Mouse (Mus musculus): ENCODE data around the gene Rab3gap1.

Gene Rab3gap1

GRCm38 (mm10) chr1:127868300-127869261 lies at the start of gene Rab3gap1:
TSS of gene Rab3gap1 (plus strand) at chr1:127868773.
- peak; percentile 95 for DNase-seq (ENCODE audit: low read depth, low spot score)

- peak; percentile 77 for DNase-seq (ENCODE audit: low read depth, low spot score)
Measured at GRCm38 (mm10) chr1:127827325-127827724, 41.2 kb upstream of the Rab3gap1 start.

- no peak for DNase-seq (ENCODE audit: low read depth, low spot score)
Measured at GRCm38 (mm10) chr1:127830215-127830921, 38.2 kb upstream of the Rab3gap1 start.

- no peak for DNase-seq (ENCODE audit: low read depth, low spot score)
Measured at GRCm38 (mm10) chr1:127833714-127834113, 34.9 kb upstream of the Rab3gap1 start.

- DNase-seq (ENCODE audit: low read depth, low spot score): no peak
Measured at GRCm38 (mm10) chr1:127834202-127834601, 34.4 kb upstream of the Rab3gap1 start.

- DNase-seq (ENCODE audit: low read depth, low spot score): peak; percentile 62
Measured at GRCm38 (mm10) chr1:127836619-127837018, 32.0 kb upstream of the Rab3gap1 start.

GRCm38 (mm10) chr1:127838602-127839001 lies 30.0 kb upstream of the Rab3gap1 start:
- no peak for DNase-seq (ENCODE audit: low read depth, low spot score)

GRCm38 (mm10) chr1:127845472-127845871 lies 23.1 kb upstream of the Rab3gap1 start:
- DNase-seq (ENCODE audit: low read depth, low spot score): no peak

- no peak for DNase-seq (ENCODE audit: low read depth, low spot score)
Measured at GRCm38 (mm10) chr1:127850075-127850610, 18.4 kb upstream of the Rab3gap1 start.

- no peak for DNase-seq (ENCODE audit: low read depth, low spot score)
Measured at GRCm38 (mm10) chr1:127854486-127855222, 13.9 kb upstream of the Rab3gap1 start, which contains the start of gene Map3k19. TSS of gene Map3k19 (minus strand) at chr1:127855031.

GRCm38 (mm10) chr1:127858945-127859648 lies 9.5 kb upstream of the Rab3gap1 start:
- peak; percentile 68 for DNase-seq (ENCODE audit: low read depth, low spot score)

GRCm38 (mm10) chr1:127859799-127860400 lies 8.7 kb upstream of the Rab3gap1 start:
- DNase-seq (ENCODE audit: low read depth, low spot score): no peak

GRCm38 (mm10) chr1:127860492-127860891 lies 8.1 kb upstream of the Rab3gap1 start:
- DNase-seq (ENCODE audit: low read depth, low spot score): no peak

- DNase-seq (ENCODE audit: low read depth, low spot score): no peak
Measured at GRCm38 (mm10) chr1:127861900-127862299, 6.7 kb upstream of the Rab3gap1 start.

- no peak for DNase-seq (ENCODE audit: low read depth, low spot score)
Measured at GRCm38 (mm10) chr1:127863806-127864205, 4.8 kb upstream of the Rab3gap1 start.

GRCm38 (mm10) chr1:127869276-127869675 lies 703 bp downstream of the Rab3gap1 start:
- peak; percentile 21 for DNase-seq (ENCODE audit: low read depth, low spot score)

- no peak for DNase-seq (ENCODE audit: low read depth, low spot score)
Measured at GRCm38 (mm10) chr1:127899401-127899800, 30.8 kb downstream of the Rab3gap1 start.

- no peak for DNase-seq (ENCODE audit: low read depth, low spot score)
Measured at GRCm38 (mm10) chr1:127904774-127905385, 36.3 kb downstream of the Rab3gap1 start.

- no peak for DNase-seq (ENCODE audit: low read depth, low spot score)
Measured at GRCm38 (mm10) chr1:127913116-127913515, 44.5 kb downstream of the Rab3gap1 start.

- no peak for DNase-seq (ENCODE audit: low read depth, low spot score)
Measured at GRCm38 (mm10) chr1:127915316-127915715, 46.7 kb downstream of the Rab3gap1 start.

Measured in A20 (cell line).